Mouse (Mus musculus): ENCODE measurements around the gene Ms4a4b. TPM values are rescaled to one million over a fixed set of nuclear protein-coding genes. Genes with fewer than 3 reads are reported as not detected.

The Ms4a4b gene
- polyA plus RNA-seq, 1 experiment from 2014 or later, result 0.80 TPM

DNA sequence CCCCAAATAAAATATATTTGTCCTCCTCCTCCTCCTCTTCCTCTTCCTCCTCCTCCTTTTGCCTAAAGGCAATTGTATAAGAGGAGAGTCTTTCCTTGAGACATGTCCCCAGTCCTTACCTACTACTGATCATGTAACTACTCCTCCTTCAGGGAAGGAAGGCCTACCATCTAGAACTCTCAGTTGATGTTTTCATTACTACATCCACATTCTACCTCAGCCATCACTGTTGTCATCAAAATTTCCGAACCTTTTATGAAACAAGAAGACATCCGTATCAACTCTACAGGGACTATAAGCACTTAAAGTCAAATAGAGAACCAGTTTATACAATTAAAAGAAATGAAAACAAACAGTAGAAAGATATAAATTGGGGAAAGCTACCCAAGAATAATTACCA, 39.3 kb downstream of the Ms4a4b start:
- H3K27me3 ChIP-seq (ENCODE audit: control insufficient read depth, insufficient read depth, low read depth, low read length), result no peaks in the 10 kb centered on the region
- H3K27ac ChIP-seq (ENCODE audit: low read length), result no peak overlapping the region
- no peaks in the 10 kb centered on the region for H3K4me1 ChIP-seq (ENCODE audit: control insufficient read depth, low read depth, low read length)
- H3K9ac ChIP-seq (ENCODE audit: low read depth, low read length), result no peak overlapping the region
- H3K36me3 ChIP-seq (ENCODE audit: control insufficient read depth, insufficient read depth), result no peaks in the 10 kb centered on the region
- H3K4me3 ChIP-seq (ENCODE audit: low read depth, low read length), result no peak overlapping the region
- no peak for ATAC-seq (ENCODE audit: low read depth)
- no peak overlapping the region for H3K4me2 ChIP-seq (ENCODE audit: low read depth, low read length)
- WGBS (ENCODE audit: insufficient replicate concordance), result 66% methylated on average over 2 of the region's 2 CpGs
- no peaks in the 10 kb centered on the region for H3K9me3 ChIP-seq (replicated peaks; ENCODE audit: control insufficient read depth, low read length)

GRCm38 (mm10) chr19:11483941-11484340, 40.6 kb downstream of the Ms4a4b start:
- Histone ChIP-seq H3K4me3 (ENCODE audit: low read depth, low read length) (no peak overlapping the region), H3K4me1 (ENCODE audit: control insufficient read depth, low read depth, low read length) (no peaks in the 10 kb centered on the region), H3K9ac (ENCODE audit: low read depth, low read length) (no peak overlapping the region), H3K4me2 (ENCODE audit: low read depth, low read length) (no peak overlapping the region), H3K9me3 (replicated peaks; ENCODE audit: control insufficient read depth, low read length) (no peaks in the 10 kb centered on the region), H3K27ac (ENCODE audit: low read length) (no peak overlapping the region), H3K27me3 (ENCODE audit: control insufficient read depth, insufficient read depth, low read depth, low read length) (no peaks in the 10 kb centered on the region), H3K36me3 (ENCODE audit: control insufficient read depth, insufficient read depth) (no peaks in the 10 kb centered on the region)
- ATAC-seq (ENCODE audit: low read depth), result no peak
- 49% methylated on average over 4 of the region's 4 CpGs for WGBS (ENCODE audit: insufficient replicate concordance)

DNA sequence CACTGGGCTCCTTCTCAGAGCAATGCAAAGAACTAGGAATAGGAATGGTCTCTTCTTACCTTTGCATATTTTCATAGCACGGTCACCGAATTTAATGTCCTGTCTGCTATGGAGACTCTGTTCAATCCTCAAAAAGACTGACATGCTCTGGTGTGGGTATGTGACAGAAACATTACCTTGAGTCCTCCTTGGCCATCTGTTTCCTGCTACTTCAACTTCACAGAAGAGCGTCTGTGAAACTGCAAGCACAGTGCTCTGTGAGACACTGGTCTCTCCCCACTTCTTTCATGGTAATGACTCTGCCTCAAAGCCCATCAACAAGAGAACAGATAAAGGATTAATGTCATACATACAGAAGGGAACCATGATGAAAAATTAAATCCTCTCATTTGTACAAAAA, 41.0 kb downstream of the Ms4a4b start:
- H3K36me3 ChIP-seq (ENCODE audit: control insufficient read depth, insufficient read depth), result no peaks in the 10 kb centered on the region
- H3K27me3 ChIP-seq (ENCODE audit: control insufficient read depth, insufficient read depth, low read depth, low read length), result no peaks in the 10 kb centered on the region
- H3K27ac ChIP-seq (ENCODE audit: low read length), result no peak overlapping the region
- H3K4me3 ChIP-seq (ENCODE audit: low read depth, low read length), result no peak overlapping the region
- WGBS (ENCODE audit: insufficient replicate concordance), result 47% methylated on average over 3 of the region's 3 CpGs
- H3K9me3 ChIP-seq (replicated peaks; ENCODE audit: control insufficient read depth, low read length), result no peaks in the 10 kb centered on the region
- ATAC-seq (ENCODE audit: low read depth), result no peak
- no peak overlapping the region for H3K9ac ChIP-seq (ENCODE audit: low read depth, low read length)
- no peak overlapping the region for H3K4me2 ChIP-seq (ENCODE audit: low read depth, low read length)
- no peaks in the 10 kb centered on the region for H3K4me1 ChIP-seq (ENCODE audit: control insufficient read depth, low read depth, low read length)

- Histone ChIP-seq H3K4me3 (ENCODE audit: low read depth, low read length) (no peak overlapping the region), H3K4me1 (ENCODE audit: control insufficient read depth, low read depth, low read length) (no peaks in the 10 kb centered on the region), H3K36me3 (ENCODE audit: control insufficient read depth, insufficient read depth) (no peaks in the 10 kb centered on the region), H3K9ac (ENCODE audit: low read depth, low read length) (no peak overlapping the region), H3K4me2 (ENCODE audit: low read depth, low read length) (no peak overlapping the region), H3K27me3 (ENCODE audit: control insufficient read depth, insufficient read depth, low read depth, low read length) (no peaks in the 10 kb centered on the region), H3K9me3 (replicated peaks; ENCODE audit: control insufficient read depth, low read length) (no peaks in the 10 kb centered on the region), H3K27ac (ENCODE audit: low read length) (no peak overlapping the region)
- 32% methylated on average over 3 of the region's 3 CpGs for WGBS (ENCODE audit: insufficient replicate concordance)
- no peak for ATAC-seq (ENCODE audit: low read depth)
Measured at GRCm38 (mm10) chr19:11485266-11485665, 41.9 kb downstream of the Ms4a4b start.

GRCm38 (mm10) chr19:11485746-11486145, 42.4 kb downstream of the Ms4a4b start, which contains the start of gene Gm8369:
Gm8369 (plus strand) TSS chr19:11485938.
- Histone ChIP-seq H3K9me3 (replicated peaks; ENCODE audit: control insufficient read depth, low read length) (no peaks in the 10 kb centered on the region), H3K4me2 (ENCODE audit: low read depth, low read length) (no peak within 1 kb of the TSS), H3K27ac (ENCODE audit: low read length) (no peak within 1 kb of the TSS; the same call in 1 of the 2 replicates), H3K9ac (ENCODE audit: low read depth, low read length) (no peak within 1 kb of the TSS), H3K27me3 (ENCODE audit: control insufficient read depth, insufficient read depth, low read depth, low read length) (no peaks in the 10 kb centered on the region), H3K36me3 (ENCODE audit: control insufficient read depth, insufficient read depth) (no peaks in the 10 kb centered on the region), H3K4me3 (ENCODE audit: low read depth, low read length) (no peak within 1 kb of the TSS), H3K4me1 (ENCODE audit: control insufficient read depth, low read depth, low read length) (no peaks in the 10 kb centered on the region)
- WGBS (ENCODE audit: insufficient replicate concordance), result 39% methylated on average over 2 of the region's 2 CpGs
- ATAC-seq (ENCODE audit: low read depth), result no peak

GRCm38 (mm10) chr19:11486599-11486998, 43.2 kb downstream of the Ms4a4b start:
- Histone ChIP-seq H3K4me1 (ENCODE audit: control insufficient read depth, low read depth, low read length) (no peaks in the 10 kb centered on the region), H3K27ac (ENCODE audit: low read length) (no peak overlapping the region), H3K4me3 (ENCODE audit: low read depth, low read length) (no peak overlapping the region), H3K36me3 (ENCODE audit: control insufficient read depth, insufficient read depth) (no peaks in the 10 kb centered on the region), H3K9ac (ENCODE audit: low read depth, low read length) (no peak overlapping the region), H3K4me2 (ENCODE audit: low read depth, low read length) (no peak overlapping the region), H3K9me3 (replicated peaks; ENCODE audit: control insufficient read depth, low read length) (no peaks in the 10 kb centered on the region), H3K27me3 (ENCODE audit: control insufficient read depth, insufficient read depth, low read depth, low read length) (no peaks in the 10 kb centered on the region)
- 70% methylated on average over 1 of the region's 1 CpGs for WGBS (ENCODE audit: insufficient replicate concordance)
- no peak for ATAC-seq (ENCODE audit: low read depth)

GRCm38 (mm10) chr19:11491406-11492189, 48.2 kb downstream of the Ms4a4b start:
- no peak overlapping the region for H3K4me3 ChIP-seq (ENCODE audit: low read depth, low read length)
- no peak for ATAC-seq (ENCODE audit: low read depth)
- no peaks in the 10 kb centered on the region for H3K27me3 ChIP-seq (ENCODE audit: control insufficient read depth, insufficient read depth, low read depth, low read length)
- WGBS (ENCODE audit: insufficient replicate concordance), result 39% methylated on average over 4 of the region's 4 CpGs
- no peak overlapping the region for H3K27ac ChIP-seq (ENCODE audit: low read length)
- no peaks in the 10 kb centered on the region for H3K9me3 ChIP-seq (replicated peaks; ENCODE audit: control insufficient read depth, low read length)
- H3K36me3 ChIP-seq (ENCODE audit: control insufficient read depth, insufficient read depth), result no peaks in the 10 kb centered on the region
- H3K4me2 ChIP-seq (ENCODE audit: low read depth, low read length), result no peak overlapping the region
- H3K9ac ChIP-seq (ENCODE audit: low read depth, low read length), result no peak overlapping the region
- no peaks in the 10 kb centered on the region for H3K4me1 ChIP-seq (ENCODE audit: control insufficient read depth, low read depth, low read length)

GRCm38 (mm10) chr19:11492671-11493070, 49.3 kb downstream of the Ms4a4b start:
- H3K4me1 ChIP-seq (ENCODE audit: control insufficient read depth, low read depth, low read length), result no peaks in the 10 kb centered on the region
- H3K9ac ChIP-seq (ENCODE audit: low read depth, low read length), result no peak overlapping the region
- H3K36me3 ChIP-seq (ENCODE audit: control insufficient read depth, insufficient read depth), result no peaks in the 10 kb centered on the region
- no peak for ATAC-seq (ENCODE audit: low read depth)
- no peaks in the 10 kb centered on the region for H3K27me3 ChIP-seq (ENCODE audit: control insufficient read depth, insufficient read depth, low read depth, low read length)
- no peak overlapping the region for H3K4me3 ChIP-seq (ENCODE audit: low read depth, low read length)
- no peak overlapping the region for H3K27ac ChIP-seq (ENCODE audit: low read length)
- WGBS (ENCODE audit: insufficient replicate concordance), result 62% methylated on average over 1 of the region's 1 CpGs
- no peak overlapping the region for H3K4me2 ChIP-seq (ENCODE audit: low read depth, low read length)
- H3K9me3 ChIP-seq (replicated peaks; ENCODE audit: control insufficient read depth, low read length), result no peaks in the 10 kb centered on the region

GRCm38 (mm10) chr19:11494519-11494918, 51.2 kb downstream of the Ms4a4b start:
- no peak overlapping the region for H3K9ac ChIP-seq (ENCODE audit: low read depth, low read length)
- H3K4me2 ChIP-seq (ENCODE audit: low read depth, low read length), result no peak overlapping the region
- H3K9me3 ChIP-seq (replicated peaks; ENCODE audit: control insufficient read depth, low read length), result no peaks in the 10 kb centered on the region
- WGBS (ENCODE audit: insufficient replicate concordance), result 53% methylated on average over 3 of the region's 3 CpGs
- no peak overlapping the region for H3K4me3 ChIP-seq (ENCODE audit: low read depth, low read length)
- H3K27me3 ChIP-seq (ENCODE audit: control insufficient read depth, insufficient read depth, low read depth, low read length), result no peaks in the 10 kb centered on the region
- no peaks in the 10 kb centered on the region for H3K4me1 ChIP-seq (ENCODE audit: control insufficient read depth, low read depth, low read length)
- H3K27ac ChIP-seq (ENCODE audit: low read length), result no peak overlapping the region
- no peaks in the 10 kb centered on the region for H3K36me3 ChIP-seq (ENCODE audit: control insufficient read depth, insufficient read depth)
- no peak for ATAC-seq (ENCODE audit: low read depth)

Data from liver, embryonic 16.5 days (tissue).